Mouse (Mus musculus): ENCODE measurements around the gene Snx29. TPM values are rescaled to one million over a fixed set of nuclear protein-coding genes. Genes with fewer than 3 reads are reported as not detected.
"Not testable (repeated sequence)": the region's sequence is repeated elsewhere in the genome, so short reads cannot be mapped to it uniquely, and the experiment has no call there.

Snx29 gene
- total RNA-seq, 4 experiments from 2014 or later: 7.4 to 11.8 (median 10.2) TPM

DNA sequence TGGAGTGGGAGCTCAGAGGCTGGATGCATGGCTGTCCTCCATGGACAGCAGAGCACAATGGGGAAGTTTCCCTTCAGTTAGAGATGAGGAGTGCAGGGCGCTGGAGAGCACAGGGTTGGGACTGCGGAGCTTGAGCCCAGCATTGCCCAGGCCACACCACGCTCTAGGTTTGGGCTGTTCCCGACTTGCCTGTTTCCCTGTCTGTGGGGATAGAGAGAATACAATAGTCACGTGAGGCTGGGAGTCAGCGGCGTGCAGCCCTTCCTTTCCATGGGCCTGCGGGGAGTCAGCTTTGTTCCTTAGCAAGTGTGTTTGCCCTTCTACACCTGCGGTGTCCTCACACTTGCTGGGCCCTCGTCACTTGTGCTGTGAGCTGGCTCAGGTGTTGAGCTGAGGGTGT, 37.2 kb downstream of the Snx29 start:
- no peak for DNase-seq (ENCODE audit: low spot score in 2 of 2)

DNA sequence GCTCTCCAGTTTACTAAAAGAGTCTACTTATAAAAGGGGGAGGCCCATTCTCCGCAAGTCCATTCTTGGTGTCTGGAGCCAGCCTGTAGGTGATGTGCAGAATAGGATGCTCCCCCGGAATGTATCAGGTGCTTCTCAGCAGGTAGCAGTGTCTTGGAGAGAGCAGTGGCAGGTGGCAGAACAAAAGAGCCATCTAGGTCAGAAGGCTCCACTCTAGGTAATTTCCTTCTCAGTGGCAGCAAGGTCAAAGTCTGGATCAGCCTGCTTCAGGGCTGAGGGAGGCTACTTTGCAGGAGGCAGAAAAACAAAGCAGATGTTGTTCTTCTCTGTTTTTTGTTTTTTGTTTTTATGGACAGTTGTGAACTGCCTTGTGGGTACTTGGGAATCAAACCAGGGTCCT, 37.9 kb downstream of the Snx29 start:
- DNase-seq (ENCODE audit: low spot score in 2 of 2): not testable (repeated sequence)

DNA sequence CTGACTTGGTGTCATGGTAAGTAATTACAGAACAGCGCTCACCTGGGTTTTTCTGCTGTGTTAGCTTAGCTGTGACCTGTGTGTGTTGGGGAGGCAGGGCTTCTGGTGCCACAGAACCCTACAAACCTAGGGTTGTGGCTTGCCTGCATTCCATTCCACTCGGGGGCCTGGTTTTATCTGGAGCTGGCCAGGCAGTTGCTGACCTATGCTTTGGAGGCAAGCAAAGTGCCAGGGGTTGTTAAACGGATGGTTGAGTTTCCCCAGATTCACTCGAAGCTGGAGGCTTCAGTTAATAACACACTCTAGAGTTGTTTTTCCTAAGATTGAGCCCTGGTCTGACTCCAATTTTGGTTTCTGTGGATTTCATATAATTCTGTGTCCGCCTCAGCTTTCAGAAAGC, 42.9 kb downstream of the Snx29 start:
- no peak for DNase-seq (ENCODE audit: low spot score in 2 of 2)

GRCm38 (mm10) chr16:11366851-11367250, 44.1 kb downstream of the Snx29 start:
- DNase-seq (ENCODE audit: low spot score in 2 of 2): no peak

GRCm38 (mm10) chr16:11368412-11368811, 45.7 kb downstream of the Snx29 start:
- DNase-seq (ENCODE audit: low spot score in 2 of 2): no peak

DNA sequence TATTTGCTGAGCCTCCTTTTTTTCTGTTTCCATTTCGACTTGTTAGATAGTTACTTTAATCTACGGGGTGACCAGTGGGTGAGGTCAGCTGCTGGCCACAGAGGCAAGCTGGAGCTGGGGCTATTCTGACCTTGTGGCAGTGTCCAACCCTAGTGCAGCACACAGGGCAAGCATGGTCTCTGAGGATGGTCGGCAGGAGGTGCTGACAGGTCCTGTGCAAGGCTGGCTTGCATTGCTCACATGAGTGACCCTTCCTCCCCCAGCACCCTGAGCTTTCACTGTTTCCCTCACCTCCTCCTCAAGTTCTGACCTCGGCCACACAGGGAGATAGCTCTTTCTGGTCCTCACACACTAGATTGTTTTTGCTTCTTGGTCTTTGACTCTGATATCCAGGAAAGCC, 46.5 kb downstream of the Snx29 start:
- no peak for DNase-seq (ENCODE audit: low spot score in 2 of 2)

GRCm38 (mm10) chr16:11369642-11370041, 46.9 kb downstream of the Snx29 start:
- no peak for DNase-seq (ENCODE audit: low spot score in 2 of 2)

DNA sequence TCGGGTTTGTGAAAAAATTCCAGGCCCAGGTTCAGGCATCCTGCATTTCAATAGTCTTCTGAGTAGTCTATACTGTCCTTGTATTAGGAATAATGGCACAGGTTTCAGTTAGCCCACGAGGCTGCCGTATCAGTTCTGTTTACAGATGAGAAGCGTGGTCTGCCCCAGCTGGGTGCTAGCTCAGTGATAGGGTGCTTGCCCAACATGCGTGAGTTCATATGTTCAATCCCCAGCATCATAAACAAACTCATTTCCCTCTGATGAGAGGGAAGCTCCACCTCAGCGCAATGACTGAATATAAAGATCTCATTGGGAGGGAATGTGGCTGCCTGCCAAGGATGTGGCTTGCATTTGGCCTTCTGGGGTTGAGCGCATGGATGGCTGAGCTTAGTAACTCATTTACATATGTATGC, 47.4 kb downstream of the Snx29 start:
- DNase-seq (ENCODE audit: low spot score in 2 of 2): no peak

GRCm38 (mm10) chr16:11379264-11379663, 56.6 kb downstream of the Snx29 start:
- DNase-seq (ENCODE audit: low spot score in 2 of 2): no peak

- no peak for DNase-seq (ENCODE audit: low spot score in 2 of 2)
These were observed 57.3 kb downstream of the Snx29 start for GRCm38 (mm10) chr16:11380038-11380437.

GRCm38 (mm10) chr16:11380871-11381270, 58.2 kb downstream of the Snx29 start:
- DNase-seq (ENCODE audit: low spot score in 2 of 2): no peak

- DNase-seq (ENCODE audit: low spot score in 2 of 2): no peak
These were observed 61.7 kb downstream of the Snx29 start for GRCm38 (mm10) chr16:11384361-11384760.

DNA sequence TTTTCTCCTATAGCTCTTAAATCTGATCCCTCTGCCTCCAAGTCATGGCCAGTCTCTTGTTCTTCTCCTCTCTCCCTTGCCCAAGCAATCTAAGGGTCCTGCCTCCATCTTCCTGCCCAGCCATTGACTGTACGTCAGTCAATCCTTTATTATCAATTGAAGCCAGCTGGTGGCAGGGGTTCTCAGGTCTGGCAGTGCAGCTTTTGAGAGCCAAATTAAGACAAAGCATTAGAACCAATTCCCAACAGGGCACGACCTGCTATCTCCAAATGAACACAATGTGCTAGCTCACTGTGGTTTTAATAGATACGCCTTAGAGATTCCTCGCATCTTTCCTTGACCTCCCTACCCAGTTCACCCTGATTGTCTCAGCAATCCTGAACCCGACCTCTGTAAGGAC, 62.4 kb downstream of the Snx29 start:
- DNase-seq (ENCODE audit: low spot score in 2 of 2): no peak

DNA sequence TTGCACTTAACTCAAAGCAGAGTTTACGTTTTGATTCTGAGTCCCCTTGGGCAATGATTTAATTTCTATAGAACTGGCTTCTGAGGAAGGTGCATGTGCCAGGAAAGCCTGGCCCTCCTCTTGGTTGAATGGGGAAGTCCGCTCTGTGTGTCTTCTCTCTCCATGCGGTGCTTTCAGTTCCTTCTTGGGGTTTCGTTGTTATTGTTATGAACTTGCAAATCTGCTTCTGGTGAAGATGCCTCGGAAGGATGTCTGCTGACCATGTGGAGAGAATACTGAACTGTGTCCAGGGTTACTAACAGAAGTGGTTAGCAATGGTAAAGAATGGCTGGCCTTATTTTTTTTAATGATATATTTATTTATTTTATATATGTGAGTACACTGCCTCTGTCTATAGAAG, 63.1 kb downstream of the Snx29 start:
- DNase-seq (ENCODE audit: low spot score in 2 of 2): no peak

DNA sequence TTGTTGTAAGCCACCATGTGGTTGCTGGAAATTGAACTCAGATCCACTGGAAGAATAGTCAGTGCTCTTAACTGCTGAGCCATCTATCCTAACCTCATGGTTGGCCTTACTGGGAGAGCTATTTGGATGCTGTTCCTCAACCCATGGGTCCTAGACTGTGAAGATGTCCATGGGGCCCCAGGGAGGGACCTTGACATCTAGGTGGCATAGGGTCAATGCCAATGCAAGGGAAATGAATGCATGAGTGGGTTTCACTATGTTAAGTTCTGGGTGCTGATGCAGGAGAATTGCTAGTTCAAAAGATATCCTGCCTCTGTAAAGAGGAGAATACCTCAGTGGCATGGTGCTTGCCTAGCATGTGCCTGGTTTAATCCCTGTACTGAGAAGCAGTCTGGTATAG, 63.5 kb downstream of the Snx29 start:
- DNase-seq (ENCODE audit: low spot score in 2 of 2): no peak

DNA sequence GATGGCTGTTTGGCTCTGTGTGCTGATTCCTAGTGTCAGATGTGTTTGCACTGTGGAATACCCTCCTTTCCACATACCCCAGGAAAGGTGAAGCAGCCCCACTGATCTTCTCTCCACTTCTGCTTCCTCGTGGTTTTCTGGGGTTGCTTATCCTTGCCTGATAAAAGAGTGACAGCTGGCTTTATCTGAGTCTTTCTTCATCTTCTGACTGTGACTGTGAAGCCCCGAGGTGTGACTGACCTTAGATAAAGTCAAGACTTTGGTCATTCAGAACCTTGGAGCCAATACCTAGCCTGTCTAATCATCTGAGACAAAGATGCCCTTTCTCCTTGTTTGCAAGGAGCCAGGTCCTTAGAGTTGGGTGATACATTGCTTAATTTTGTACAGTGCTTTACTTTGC, 65.4 kb downstream of the Snx29 start:
- DNase-seq (ENCODE audit: low spot score in 2 of 2): no peak

DNA sequence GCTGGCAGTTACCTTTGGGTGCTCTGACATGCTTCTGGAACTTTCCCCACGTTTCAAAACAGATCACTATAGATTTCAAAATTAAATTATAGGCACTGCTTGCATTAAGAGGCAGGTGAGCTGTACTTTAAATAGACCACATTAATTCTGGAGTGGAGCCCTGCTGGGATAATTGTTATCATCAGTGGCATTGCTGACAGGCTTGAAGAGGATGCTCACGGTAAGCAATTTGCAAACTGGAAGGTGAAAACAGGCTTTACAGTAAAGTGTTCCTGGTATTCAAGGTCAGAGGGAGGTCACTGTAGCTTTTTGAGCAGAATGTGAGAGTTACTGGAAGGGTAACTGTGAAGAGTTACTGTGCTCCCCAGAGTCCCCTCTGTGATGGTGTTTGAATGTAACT, 66.6 kb downstream of the Snx29 start:
- no peak for DNase-seq (ENCODE audit: low spot score in 2 of 2)

DNA sequence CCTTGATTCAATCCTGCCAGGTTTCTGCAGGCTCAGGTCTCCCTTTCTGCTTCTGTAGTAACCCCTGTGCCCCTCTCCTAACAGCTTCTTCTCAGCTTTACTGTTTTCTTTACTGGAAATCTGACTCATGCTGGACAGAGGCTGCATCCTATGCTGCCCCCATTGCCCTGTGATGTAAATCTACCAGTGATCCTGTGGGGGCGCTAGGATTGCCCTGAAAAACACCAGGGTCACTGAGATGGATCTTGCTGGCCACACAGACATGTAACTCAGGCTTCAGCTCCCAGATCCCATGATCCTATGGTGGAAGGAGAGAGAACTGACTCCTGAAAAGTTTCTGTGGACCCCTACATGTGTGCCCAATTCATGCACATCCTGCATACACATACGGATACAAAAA, 73.9 kb downstream of the Snx29 start:
- DNase-seq (ENCODE audit: low spot score in 2 of 2): no peak

DNA sequence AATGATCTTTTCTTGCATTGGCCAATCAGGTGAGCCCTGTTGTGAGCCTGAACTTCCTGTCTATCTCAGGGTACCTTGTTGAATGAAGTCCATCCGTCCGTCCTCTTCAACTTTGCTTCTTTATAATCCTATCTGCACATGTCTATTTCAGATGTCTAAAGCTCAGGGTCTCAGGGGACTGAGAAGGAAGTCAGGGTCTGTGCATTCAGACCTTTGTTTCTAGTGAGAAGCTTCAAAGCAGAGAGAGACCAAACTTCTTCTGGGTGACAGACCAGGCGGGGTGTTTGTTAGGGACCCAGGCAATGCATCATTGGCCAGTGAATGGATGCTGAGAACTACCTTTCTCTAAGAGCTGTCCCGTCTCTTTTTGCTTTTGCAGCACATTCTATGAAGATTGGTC, 76.7 kb downstream of the Snx29 start:
- no peak for DNase-seq (ENCODE audit: low spot score in 2 of 2)

DNA sequence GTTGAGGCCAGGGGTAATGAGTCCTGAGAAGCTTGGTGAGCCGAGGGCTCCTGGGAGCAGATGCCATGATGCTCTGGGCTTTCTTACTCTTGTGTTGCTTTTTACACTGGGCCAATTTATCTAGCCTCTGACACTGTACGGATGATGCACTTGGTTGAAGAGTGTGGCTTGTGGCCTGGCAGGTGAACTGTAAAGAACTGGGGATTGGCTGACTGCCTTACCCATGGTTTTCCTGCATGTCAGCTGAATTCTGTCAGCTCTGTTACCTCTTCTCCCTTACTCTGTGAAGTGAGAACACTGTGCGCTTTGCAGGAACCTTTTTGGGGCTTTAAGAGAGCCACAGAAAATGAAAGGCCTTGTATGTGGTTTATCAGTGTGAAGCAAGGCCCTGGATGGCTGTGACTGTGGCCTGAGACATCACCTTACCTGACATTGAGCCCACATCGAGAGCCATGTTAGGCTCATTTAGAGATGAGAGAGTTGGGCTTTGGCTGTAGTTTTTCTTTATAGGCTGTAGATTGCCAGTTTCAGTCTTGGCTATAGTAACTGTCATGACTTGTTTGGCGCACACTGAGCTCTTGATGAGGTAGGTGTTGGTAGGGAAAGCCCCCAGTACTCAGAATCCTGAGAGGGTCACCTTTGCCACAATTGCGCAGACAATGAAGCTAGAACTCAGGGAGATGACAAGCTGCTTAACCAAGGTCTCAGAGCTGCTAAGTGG, 77.3 kb downstream of the Snx29 start:
- no peak for DNase-seq (ENCODE audit: low spot score in 2 of 2)

DNA sequence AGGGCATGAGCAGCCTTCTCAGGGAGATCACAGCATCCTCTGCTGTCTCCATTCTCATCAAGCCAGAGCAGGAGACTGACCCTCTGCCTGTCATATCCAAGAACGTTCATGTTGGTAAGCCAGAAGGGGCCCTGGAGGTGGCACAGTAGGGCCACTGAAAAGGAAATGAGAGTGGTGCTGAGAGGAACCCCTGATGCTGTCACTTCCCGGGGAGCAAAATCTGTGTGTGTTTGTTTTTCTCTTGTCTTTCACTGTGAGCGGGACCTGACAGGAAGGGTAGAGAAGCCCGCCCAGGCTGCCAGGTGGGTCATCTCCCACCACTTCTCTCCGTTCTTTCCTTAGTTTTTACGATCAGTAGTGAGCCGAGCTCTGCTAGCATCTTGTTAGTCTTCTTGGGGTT, 78.2 kb downstream of the Snx29 start:
- DNase-seq (ENCODE audit: low spot score in 2 of 2): no peak

DNA sequence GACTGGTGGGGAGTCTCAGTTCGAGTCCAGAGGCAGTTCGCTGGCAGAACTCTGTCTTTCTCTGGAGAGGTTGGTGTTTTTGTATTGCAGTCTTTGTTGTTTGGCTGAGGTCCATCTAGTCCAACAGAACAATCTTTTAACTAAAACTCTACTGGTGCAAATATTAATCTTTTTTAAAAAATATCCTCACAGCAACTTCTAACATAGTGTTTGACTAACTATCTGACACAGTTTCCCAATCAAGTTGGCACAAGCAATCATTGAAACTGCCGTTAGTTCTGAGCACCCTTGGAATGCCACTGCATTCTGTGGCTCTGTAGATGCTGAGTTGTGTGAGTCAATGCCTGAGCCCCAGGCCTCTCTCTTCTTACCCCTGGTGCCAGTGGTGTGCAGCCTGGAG, 82.5 kb downstream of the Snx29 start:
- no peak for DNase-seq (ENCODE audit: low spot score in 2 of 2)

DNA sequence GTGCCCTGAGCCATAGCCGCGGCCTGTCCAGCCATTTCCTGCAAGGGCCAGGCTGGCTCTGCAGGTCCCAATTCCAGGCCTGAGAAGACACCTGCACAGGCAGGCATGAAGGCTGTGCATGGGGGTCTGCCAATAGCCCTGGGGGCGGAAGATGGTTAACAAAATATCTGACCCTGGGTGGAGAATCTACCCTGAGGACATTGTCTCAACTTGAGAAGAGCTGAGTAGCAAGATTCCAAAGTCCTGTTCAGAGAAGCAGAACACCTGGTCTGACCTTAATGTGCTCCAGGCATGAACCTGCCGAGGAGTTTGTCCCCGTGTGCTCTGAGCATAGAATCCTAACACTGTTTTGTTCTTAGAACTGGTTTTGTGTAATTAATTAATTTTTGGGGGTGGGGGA, 83.5 kb downstream of the Snx29 start:
- no peak for DNase-seq (ENCODE audit: low spot score in 2 of 2)

DNA sequence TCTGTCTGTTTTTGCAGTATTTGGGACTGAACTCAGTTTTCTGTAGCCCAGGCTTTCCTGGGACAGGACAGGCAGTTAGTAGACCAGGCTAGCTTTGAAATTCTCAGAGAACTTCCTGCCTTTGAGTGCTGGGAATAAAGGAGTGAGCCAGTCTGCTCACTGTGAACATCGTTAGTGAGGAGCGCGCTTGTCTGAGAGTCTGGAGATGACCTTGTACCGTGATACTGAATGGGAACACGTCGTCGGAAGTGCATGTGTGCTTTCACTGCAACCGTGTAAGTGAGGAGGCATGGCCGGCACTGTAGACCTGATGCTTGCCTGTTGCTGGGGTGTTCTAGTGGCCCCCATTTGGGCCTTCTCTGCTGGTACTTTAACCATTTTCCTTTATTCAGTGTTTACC, 83.9 kb downstream of the Snx29 start:
- DNase-seq (ENCODE audit: low spot score in 2 of 2): no peak

Data from gastrocnemius, adult 8-10 months (tissue).